Mouse (Mus musculus) liver, postnatal 0 days (tissue): Measurements from ENCODE around the gene Vmn1r200. TPM values are rescaled to one million over a fixed set of nuclear protein-coding genes. Genes with fewer than 3 reads are reported as not detected.

Experiments used
- ATAC-seq: fragments of 200-750 bp; cut with Nextera tagmentation; 2 replicates; pipeline ENCODE4 v1.8.0; 2017; ENCODE audit warnings: mild to moderate bottlenecking, moderate library complexity
- DNase-seq: peaks from one replicate; pipeline ENCODE4 v3.0.0-alpha.2; 2016
- H3K27ac ChIP-seq: fragments of 300-500 bp; sonication (generic); 2 replicates; pipeline ENCODE4 v1.5.1; 2014; ENCODE audit warnings: antibody characterized with exemption, moderate library complexity, mild to moderate bottlenecking, low read depth
- H3K27me3 ChIP-seq: fragments of 300-500 bp; sonication (generic); 2 replicates; pipeline ENCODE4 v1.6.1; 2014; ENCODE audit warnings: low read length, control low read depth, mixed read lengths; ENCODE audit not compliant: insufficient read depth
- H3K36me3 ChIP-seq: fragments of 300-500 bp; sonication (generic); replicated peaks from 2 replicates; pipeline ENCODE4 v1.6.1; 2014; ENCODE audit warnings: mild to moderate bottlenecking, control low read depth, low read length, moderate library complexity, mixed read lengths; ENCODE audit not compliant: insufficient read depth
- H3K4me1 ChIP-seq: fragments of 300-500 bp; sonication (generic); 2 replicates; pipeline ENCODE4 v1.6.1; 2014; ENCODE audit warnings: antibody characterized with exemption, mild to moderate bottlenecking, control low read depth; ENCODE audit not compliant: insufficient read depth
- H3K4me2 ChIP-seq: fragments of 300-500 bp; sonication (generic); 2 replicates; pipeline ENCODE4 v1.6.1; 2014; ENCODE audit warnings: low read depth, mild to moderate bottlenecking, low read length, moderate library complexity, mixed read lengths
- H3K4me3 ChIP-seq: fragments of 300-500 bp; sonication (generic); 2 replicates; pipeline ENCODE4 v1.5.1; 2014; ENCODE audit warnings: low read depth, low read length
- H3K9ac ChIP-seq: fragments of 300-500 bp; sonication (generic); replicated peaks from 2 replicates; pipeline ENCODE4 v1.6.1; 2014; ENCODE audit warnings: mild to moderate bottlenecking, moderate library complexity
- H3K9me3 ChIP-seq: fragments of 300-500 bp; sonication (generic); 2 replicates; pipeline ENCODE4 v1.6.1; 2016; ENCODE audit warnings: mild to moderate bottlenecking, control low read depth, low read length, mixed read lengths
- CTCF ChIP-seq: sonication (generic); IDR thresholded peaks from 2 replicates; pipeline ENCODE4 v1.5.1; 2016; ENCODE audit warnings: antibody characterized with exemption, low read depth
- EP300 ChIP-seq: IDR thresholded peaks from 2 replicates; pipeline ENCODE4 v1.6.1; 2016; ENCODE audit warnings: antibody characterized with exemption, low read depth, mild to moderate bottlenecking
- WGBS: fragments of 180-500 bp; shearing (Covaris S2); extraction: QIAGEN DNeasy Blood & Tissue Kit; methylation state at CpG from one replicate; pipeline ENCODE4 v1.1.7; 2014; ENCODE audit not compliant: insufficient replicate concordance; 5-methylcytosine and 5-hydroxymethylcytosine counted together
- polyA plus RNA-seq: library from polyadenylated mRNA; unstranded; fragments of >200 nt; fragmentation: Nextera tagmentation; extraction: Ambion mirVana; gene quantifications from 2 replicates; pipeline ENCODE4 v1.2.1, GENCODE M21; 2015

Gene Vmn1r200
- polyA plus RNA-seq, 1 experiment from 2014 or later: not detected

- no peak overlapping the region for H3K4me2 ChIP-seq
- TF ChIP-seq EP300: no peak
- TF ChIP-seq CTCF: no peak
- no peak overlapping the region for H3K9ac ChIP-seq
- 53% methylated on average over 1 of the region's 1 CpGs for WGBS
- no peak overlapping the region for H3K27ac ChIP-seq
- H3K4me1 ChIP-seq: no peaks in the 10 kb centered on the region
- H3K36me3 ChIP-seq: no peaks in the 10 kb centered on the region
- DNase-seq (no peak), ATAC-seq (no peak)
- no peaks in the 10 kb centered on the region for H3K27me3 ChIP-seq
- H3K9me3 ChIP-seq: no peaks in the 10 kb centered on the region
- H3K4me3 ChIP-seq: no peak overlapping the region
Observed at GRCm38 (mm10) chr13:22402978-22403377, 12.8 kb downstream of the Vmn1r200 start.

Other genes starting within 250 kb of the Vmn1r200 start
- not detected in 2 replicates for gene Vmn1r191, start 206.4 kb upstream of the Vmn1r200 start, polyA plus RNA-seq
- gene Vmn1r192, start 199.2 kb upstream of the Vmn1r200 start, polyA plus RNA-seq: not detected in 2 replicates
- gene Vmn1r193, start 167.2 kb upstream of the Vmn1r200 start, polyA plus RNA-seq: not detected in 2 replicates
- gene Vmn1r194, start 146.2 kb upstream of the Vmn1r200 start, polyA plus RNA-seq: not detected in 2 replicates
- not detected in 2 replicates for gene Vmn1r195, start 119.9 kb upstream of the Vmn1r200 start, polyA plus RNA-seq
- gene Vmn1r196, start 100.5 kb upstream of the Vmn1r200 start, polyA plus RNA-seq: not detected in 2 replicates
- not detected in 2 replicates for gene Vmn1r197, start 65.8 kb upstream of the Vmn1r200 start, polyA plus RNA-seq
- gene Vmn1r198, start 40.0 kb upstream of the Vmn1r200 start, polyA plus RNA-seq: not detected in 2 replicates
- not detected in 2 replicates for gene Vmn1r199, start 10.6 kb upstream of the Vmn1r200 start, polyA plus RNA-seq
- gene Vmn1r201, start 81.5 kb downstream of the Vmn1r200 start, polyA plus RNA-seq: not detected in 2 replicates
- gene Vmn1r202, start 115.0 kb downstream of the Vmn1r200 start, polyA plus RNA-seq: not detected in 2 replicates
- gene Vmn1r203, start 127.7 kb downstream of the Vmn1r200 start, polyA plus RNA-seq: not detected in 2 replicates
- not detected in 2 replicates for gene Vmn1r204, start 162.8 kb downstream of the Vmn1r200 start, polyA plus RNA-seq
- gene Vmn1r205, start 202.6 kb downstream of the Vmn1r200 start, polyA plus RNA-seq: not detected in 2 replicates
- not detected in 2 replicates for gene Vmn1r206, start 233.9 kb downstream of the Vmn1r200 start, polyA plus RNA-seq